Comparison of ENCODE assay signal across 18 mouse cellular contexts in the genomic region with DNA sequence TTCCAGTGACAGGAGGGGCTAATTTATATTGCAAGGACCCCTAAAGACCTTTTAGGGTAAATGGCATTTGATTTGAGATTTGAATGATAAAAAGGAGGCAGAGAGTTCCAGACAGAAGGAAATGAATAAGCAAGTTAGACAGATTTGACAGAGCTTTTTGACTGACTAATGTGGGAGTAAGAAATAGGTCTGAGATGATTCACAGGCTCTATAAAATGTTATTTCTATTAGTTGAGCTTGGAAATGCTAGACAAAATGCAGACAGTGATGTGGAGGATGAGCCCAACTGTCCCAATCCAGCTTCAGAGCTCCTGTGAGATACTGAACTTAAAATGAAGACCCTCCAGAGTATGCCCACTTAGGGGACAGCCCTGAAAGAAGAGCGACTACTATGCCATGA.
"Had no signal": no experiment of that assay in that cellular context is flagged by ENCODE, and none has a peak within 500 bp of the region (broad histone marks: within the 10 kb centered on the region; RNA-seq: fewer than 3 reads in every experiment).

No protein-coding gene starts in this region.

- H3K27me3 ChIP-seq: midbrain, embryonic 12.5 days; neural tube, embryonic 13.5 days; neural tube, embryonic 15.5 days had no signal

- H3K9ac ChIP-seq: lung, embryonic 14.5 days; midbrain, embryonic 12.5 days; neural tube, embryonic 13.5 days; neural tube, embryonic 15.5 days had no signal

- H3K4me2 ChIP-seq: lung, embryonic 14.5 days; midbrain, embryonic 12.5 days; neural tube, embryonic 13.5 days; neural tube, embryonic 15.5 days had no signal

- H3K36me3 ChIP-seq: midbrain, embryonic 10.5 days; midbrain, embryonic 12.5 days; neural tube, embryonic 13.5 days; neural tube, embryonic 15.5 days had no signal

- H3K27ac ChIP-seq: midbrain, embryonic 10.5 days; midbrain, embryonic 12.5 days; neural tube, embryonic 13.5 days; neural tube, embryonic 15.5 days had no signal

- H3K9me3 ChIP-seq: midbrain, embryonic 10.5 days; midbrain, embryonic 12.5 days; neural tube, embryonic 13.5 days; neural tube, embryonic 15.5 days had no signal

- DNase-seq: lung, embryonic 14.5 days; lung, postnatal 10 days; lung, postnatal 4 days; midbrain, embryonic 14.5 days; retina, postnatal 1 day; right cerebral cortex, adult 18-20 months; right cerebral cortex, postnatal 25 days; right cerebral cortex, postnatal 4 days; spleen, adult 18-20 months; thymus, adult 18-20 months; thymus, postnatal 14 days; thymus, postnatal 36 days had no signal

- ATAC-seq: midbrain, embryonic 16.5 days had no signal

- H3K4me1 ChIP-seq: midbrain, embryonic 10.5 days; midbrain, embryonic 12.5 days; neural tube, embryonic 13.5 days; neural tube, embryonic 15.5 days had no signal

- H3K4me3 ChIP-seq: midbrain, embryonic 10.5 days; midbrain, embryonic 12.5 days; myocyte; neural tube, embryonic 13.5 days; neural tube, embryonic 15.5 days had no signal
